Mouse (Mus musculus) testis, postnatal 14 days (tissue): ENCODE results near the gene Ermard.

ENCODE experiments used
- DNase-seq: peaks from one replicate; pipeline ENCODE4 v3.0.0; 2021; ENCODE audit warnings: low spot score

Ermard gene

GRCm38 (mm10) chr17:15120569-15120968 lies 79.6 kb downstream of the Ermard start:
- DNase-seq, result no peak

- DNase-seq, result no peak
Measured at GRCm38 (mm10) chr17:15129630-15130287, 88.8 kb downstream of the Ermard start.

- DNase-seq, result no peak
Measured at GRCm38 (mm10) chr17:15130288-15130656, 89.3 kb downstream of the Ermard start.

- DNase-seq, result no peak
Measured at GRCm38 (mm10) chr17:15134905-15135669, 94.1 kb downstream of the Ermard start.

GRCm38 (mm10) chr17:15137443-15137842 lies 96.4 kb downstream of the Ermard start:
- no peak for DNase-seq
